Mouse (Mus musculus) regulatory T cell (primary cell): ENCODE data around the gene Ripk1.

ENCODE experiments used
- in situ Hi-C: fragments of 300-600 bp; cut with MboI, MseI; formaldehyde crosslinking; loops from one replicate; pipeline ENCODE4 v1.15.1; 2025; ENCODE audit warnings: high pct_unique_total_duplicates

Ripk1 gene

DNA sequence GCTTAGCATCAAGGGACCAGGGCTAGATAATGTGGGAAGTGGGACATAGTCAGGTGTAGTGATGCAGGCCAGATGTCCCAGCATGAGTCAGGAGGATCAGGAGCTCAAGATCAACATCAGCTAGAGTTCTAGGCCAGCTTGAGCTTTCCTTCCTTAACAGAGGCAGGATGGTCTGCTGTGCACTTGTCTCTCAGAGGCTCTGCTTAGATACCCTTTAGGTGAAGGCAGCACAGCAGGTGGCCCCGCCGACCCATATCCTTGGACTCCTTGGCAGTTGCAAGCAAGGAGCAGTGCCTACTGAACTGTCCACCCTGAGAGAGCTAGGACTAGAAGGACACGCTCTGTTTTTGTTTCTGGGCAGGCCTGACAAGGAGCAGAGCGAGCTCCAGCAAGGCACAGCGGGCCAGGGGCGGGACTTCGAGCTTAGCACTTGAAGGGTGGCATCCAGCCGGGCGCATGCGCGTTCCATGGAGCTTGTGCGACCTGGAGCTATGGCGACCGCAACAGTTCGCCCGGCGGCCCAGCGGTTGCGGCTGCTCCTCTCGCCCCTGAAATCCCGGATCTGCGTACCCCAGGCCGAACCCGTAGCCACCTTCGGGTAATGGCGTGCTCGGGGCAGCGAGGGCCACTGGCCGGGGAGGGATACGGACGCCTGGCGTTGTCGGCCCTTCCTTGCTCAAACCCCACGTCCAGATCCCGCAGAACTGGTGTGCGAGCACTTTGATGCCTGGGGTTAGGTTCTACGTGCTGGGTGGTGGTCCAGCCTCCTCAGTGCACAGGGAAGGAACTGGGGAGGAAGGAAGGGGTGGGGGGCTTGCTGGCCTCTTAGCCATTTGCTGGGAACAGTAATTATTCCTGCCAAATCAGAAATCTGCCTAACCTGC is 35.3 kb downstream of the Ripk1 start, which contains the start of gene Bphl:
Gene Bphl, plus strand, starts transcription at position 426 of the 884 bp plus-strand sequence.
- in situ Hi-C loops = no loop called here

DNA sequence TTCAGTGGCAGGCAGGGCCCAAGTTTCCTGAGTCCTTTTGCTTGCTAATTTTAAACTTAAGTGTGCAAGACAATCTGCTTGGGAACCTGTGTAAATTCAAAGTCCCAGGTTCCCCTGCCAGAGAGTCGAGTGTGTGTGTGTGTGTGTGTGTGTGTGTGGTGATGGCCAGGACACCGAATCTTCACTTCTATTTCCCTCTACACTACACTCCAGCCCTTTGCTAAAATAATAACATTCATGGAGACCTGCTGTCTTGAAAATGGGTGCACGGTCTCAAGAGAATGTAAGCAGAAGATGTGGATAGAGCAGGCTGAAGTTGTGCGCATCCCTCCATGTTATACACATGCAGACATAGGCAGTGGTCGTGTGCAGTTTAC is 35.9 kb downstream of the Ripk1 start:
- in situ Hi-C loops = no loop called here

DNA sequence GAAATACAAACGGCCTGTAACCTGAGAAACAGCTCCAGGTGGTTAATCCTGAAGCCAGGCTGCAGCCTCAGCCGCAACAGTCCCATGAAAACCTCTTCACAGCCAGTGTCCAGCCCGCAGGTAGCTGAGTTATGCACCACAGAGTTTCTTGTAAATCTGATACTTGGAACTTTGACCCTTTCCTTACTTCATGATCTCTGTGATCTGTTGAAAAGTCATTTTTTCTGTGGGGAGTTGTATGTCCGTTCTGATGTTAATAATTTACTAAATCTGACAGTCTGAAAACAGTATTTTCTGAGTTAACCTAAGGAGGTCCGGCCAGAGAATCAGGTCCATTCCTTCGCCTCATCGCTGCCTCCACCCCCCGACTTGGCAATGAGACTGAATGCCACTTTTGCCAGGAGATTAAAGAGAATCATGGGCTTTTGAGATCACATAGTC is 36.8 kb downstream of the Ripk1 start:
- in situ Hi-C loops = no loop called here

DNA sequence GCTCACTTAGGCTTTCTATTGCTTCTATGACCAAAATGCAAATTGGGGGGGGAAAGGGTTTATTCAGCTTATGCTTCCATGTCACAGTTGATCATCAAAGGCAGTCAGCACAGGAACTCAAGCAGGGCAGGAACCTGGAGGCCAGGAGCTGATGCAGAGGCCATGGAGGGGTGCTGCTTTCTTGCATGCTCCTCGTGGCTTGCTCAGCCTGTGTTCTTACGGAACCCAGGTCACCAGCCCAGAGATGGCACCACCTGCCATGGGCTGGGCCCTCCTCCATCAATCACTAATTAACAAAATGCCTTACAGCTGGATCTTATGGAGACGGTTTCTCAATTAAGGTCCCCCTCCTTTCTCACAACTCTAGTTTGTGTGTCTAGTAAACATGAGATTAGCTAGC is 37.9 kb downstream of the Ripk1 start:
- in situ Hi-C loops = no loop called here

DNA sequence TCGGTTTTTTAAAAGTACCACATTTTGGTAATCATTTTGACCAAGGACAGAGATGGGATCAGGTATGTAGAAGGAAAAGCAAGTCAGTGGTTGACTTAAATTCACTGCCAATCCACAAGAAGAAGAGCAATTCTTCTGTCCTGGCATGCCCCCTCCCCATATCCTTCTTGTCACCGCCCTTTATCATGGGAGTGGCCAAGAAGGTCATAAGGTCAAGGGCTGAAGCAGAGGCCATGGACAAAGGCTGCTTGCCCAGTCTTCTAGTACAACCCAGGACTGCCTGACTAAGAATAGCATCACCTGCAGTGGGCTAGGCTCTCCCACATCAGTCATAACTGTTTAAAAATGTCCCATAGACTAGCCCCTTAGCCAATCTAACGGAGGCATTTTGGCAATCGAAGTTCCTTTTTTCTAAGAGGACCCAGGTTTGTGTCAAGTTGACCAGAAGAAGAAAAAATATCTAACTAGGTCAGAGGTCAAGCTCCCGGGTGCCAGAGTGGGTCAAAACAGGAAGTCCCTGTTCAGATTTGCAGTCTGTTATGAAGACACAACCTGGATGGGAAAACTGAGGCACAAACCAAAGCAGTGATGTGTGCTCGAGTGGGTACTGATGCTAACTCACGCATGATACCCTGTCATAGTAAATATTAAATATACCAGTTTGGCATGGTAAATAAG is 41.7 kb downstream of the Ripk1 start:
- in situ Hi-C loops = no loop called here

DNA sequence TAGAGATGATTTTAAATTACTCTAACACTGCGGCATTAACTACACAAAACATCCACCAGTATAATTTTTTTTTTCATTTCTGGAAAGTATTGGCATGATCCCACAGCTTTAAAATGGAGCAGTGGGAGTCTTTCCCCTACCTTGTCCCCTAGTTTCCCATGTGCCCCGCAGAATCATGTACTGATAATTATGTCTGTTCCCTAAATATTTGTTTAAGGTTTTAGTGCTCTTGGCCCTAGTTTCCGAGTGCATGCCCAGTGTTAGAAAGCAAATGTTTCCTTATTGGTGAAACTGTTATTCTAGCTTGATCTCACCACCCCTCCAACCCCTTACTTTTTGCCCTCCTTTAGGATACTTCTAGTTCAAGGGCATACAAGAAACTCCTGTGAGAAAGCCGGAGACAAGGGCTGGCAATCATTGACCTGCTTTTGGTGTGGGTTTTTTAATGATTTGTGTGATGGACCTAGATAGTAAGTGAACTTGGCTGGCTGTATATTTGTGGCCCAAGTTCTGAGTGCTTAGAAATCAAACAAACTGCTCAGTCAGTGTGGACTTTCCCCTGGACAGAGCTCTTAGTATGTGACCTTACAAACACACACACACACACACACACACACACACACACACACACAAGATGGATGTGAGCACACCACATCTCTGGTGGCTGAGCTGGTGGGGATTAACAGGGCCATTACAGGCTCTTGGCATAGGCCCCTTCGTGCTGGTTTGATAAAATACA is 43.5 kb downstream of the Ripk1 start:
- in situ Hi-C loops = loop anchor here (5.0 kb wide), 1 partner anchor 112 kb away; no protein-coding TSS in a partner anchor

DNA sequence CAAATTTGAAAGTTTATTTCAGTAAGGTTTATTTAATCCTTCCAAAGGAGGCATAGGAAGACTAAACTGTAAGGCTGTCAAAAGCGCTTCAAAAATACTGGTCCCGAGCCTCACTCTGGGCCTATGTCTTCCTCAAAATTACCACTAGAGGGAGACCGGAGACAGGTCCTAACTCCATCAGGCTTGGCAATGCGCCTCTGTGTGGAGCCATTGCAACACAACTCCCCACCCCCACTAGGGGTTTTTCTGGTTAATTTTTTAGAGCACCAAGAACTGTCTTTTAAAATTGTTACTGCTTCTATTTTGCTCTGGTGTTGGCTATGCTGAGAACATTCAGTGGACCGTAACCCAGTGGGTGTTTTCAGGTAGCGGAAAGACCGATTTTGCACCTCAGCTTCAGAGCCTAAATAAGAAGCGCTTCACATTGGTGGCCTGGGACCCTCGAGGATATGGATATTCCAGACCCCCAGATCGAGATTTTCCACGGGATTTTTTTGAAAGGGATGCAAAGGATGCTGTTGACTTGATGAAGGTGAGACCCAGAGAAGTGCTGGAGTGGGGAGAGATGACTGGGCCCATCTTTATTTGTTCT is 44.4 kb downstream of the Ripk1 start:
- in situ Hi-C loops = loop anchor here (5.0 kb wide), 1 partner anchor 111 kb away; no protein-coding TSS in a partner anchor

DNA sequence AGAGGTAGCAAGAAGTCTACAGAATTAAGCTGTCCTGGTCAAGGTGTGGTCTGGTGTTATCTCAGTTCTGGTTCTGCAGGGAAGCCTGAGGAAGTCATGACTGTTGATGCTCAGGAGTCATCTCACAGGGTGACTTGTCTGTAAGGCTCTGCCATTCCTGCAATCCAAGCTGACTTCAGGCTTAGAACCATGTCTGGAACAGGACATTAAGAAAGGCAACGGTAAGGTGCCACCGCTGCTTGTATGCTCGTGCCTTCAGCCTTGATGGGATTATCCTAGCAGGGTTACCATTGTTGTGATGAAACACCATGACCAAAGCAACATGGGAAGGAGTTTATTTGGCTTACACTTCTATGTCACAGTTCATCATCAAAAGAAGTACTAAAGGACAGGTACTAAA is 45.4 kb downstream of the Ripk1 start:
- in situ Hi-C loops = loop anchor here (5.0 kb wide), 1 partner anchor 110 kb away; no protein-coding TSS in a partner anchor

DNA sequence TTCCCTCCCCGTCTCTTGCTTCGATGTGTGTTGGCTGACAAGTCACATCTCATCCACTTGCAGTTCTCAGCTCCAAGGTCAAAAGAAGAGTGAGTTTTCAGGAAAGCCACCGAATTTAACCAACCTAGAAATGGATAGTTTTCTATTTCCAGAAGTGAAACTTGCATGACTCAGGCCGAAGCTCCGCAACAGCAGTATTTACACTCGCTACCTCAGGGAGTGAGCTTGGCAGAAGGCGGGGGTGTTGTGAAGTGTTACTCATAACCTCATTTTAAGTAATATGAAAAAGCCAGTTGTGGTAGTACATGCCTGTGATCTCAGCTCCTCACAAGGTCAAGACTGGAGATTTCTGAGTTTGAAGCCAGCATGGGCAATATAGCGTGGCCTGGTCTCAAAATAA is 48.3 kb downstream of the Ripk1 start:
- in situ Hi-C loops = loop anchor here (5.0 kb wide), 1 partner anchor 82 kb away; the partner anchor contains the start of gene Tubb2b

DNA sequence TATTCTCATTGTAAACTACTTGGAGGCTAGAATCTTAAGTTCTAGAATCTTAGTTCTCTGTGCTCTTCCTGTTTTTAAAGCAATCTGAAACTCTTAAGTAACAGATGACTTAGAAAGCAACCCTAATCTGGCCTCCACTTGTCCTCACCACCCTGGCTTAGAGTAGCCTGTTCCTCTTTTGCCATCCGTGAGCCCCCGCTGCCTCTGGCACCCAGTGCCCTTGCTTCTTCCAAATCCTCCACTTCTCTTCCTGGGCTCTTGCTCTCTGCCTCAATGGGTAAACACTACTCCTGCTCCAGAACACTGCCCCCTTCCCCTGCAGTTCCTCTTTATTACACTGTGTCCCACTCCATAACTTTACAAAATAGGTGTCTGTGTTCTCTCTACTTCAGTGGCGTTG is 49.5 kb downstream of the Ripk1 start:
- in situ Hi-C loops = loop anchor here (5.0 kb wide), 1 partner anchor 81 kb away; the partner anchor contains the start of gene Tubb2b

DNA sequence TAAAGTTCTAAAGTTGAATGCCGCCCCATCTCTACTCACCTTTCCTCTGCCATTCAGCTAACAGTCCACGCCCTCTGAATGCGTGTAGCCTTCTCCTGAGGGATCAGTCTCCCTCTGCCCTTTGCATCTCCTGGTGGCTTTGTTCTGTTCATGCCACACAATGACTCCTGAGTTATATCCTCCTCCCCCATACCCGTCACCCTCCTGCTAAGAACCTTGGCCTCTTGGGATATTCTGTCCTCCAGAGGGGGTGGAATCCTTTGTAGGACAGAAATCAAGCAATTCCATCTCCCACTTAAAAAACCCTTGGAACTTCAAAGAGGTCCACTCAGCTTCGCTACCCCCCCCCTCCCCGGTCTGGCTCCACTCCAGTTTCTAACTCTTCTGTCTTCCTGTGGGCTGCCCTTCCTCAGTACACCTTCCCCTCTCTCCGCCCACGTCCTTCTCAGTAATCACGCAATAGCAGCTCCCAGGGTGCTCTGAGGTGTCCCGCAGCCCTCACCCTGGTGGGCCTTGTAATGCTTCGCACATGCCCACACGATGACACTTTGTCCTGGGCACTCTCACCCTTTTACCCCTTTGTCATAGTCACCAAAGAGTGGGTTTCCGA is 51.6 kb downstream of the Ripk1 start:
- in situ Hi-C loops = loop anchor here (5.0 kb wide), 1 partner anchor 79 kb away; the partner anchor contains the start of gene Tubb2b

DNA sequence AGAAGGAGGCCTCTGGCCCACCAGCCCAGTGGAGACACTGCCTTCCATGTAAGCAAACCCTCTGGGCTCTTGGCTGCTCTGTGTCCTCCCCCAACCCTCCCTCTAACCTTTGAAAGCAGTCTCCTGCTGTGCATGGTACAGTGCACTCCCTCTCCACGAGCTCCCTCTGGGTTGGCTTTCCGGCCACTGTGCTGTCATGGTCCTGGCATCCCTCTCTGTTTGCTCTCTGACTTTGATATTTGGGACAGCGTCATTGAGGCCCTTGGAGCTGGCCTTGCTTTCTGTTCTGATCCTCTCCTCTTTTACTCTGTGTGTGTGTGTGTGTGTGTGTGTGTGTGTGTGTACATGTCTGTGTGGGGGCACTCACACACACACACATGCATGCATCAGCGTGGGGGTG is 52.2 kb downstream of the Ripk1 start:
- in situ Hi-C loops = loop anchor here (5.0 kb wide), 1 partner anchor 78 kb away; the partner anchor contains the start of gene Tubb2b

DNA sequence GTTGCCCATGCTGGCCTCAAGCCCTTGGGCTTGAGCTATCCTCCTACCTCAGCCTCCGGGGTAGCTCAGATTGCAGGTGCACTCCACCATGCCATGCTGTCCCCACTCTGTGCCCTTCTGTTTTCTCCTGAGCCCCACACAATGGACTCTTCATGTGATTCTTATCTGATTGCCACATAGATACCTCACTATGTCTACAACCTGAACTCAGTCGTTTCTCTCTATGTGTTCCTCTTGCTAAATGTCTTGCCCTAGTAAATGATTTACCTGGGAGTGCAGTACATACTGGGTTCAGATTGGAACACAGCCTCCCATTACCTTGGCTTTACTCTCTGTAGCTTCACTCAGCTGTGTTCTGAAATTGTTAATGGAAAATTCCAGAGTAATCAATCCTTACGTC is 52.8 kb downstream of the Ripk1 start:
- in situ Hi-C loops = loop anchor here (5.0 kb wide), 1 partner anchor 77 kb away; the partner anchor contains the start of gene Tubb2b

DNA sequence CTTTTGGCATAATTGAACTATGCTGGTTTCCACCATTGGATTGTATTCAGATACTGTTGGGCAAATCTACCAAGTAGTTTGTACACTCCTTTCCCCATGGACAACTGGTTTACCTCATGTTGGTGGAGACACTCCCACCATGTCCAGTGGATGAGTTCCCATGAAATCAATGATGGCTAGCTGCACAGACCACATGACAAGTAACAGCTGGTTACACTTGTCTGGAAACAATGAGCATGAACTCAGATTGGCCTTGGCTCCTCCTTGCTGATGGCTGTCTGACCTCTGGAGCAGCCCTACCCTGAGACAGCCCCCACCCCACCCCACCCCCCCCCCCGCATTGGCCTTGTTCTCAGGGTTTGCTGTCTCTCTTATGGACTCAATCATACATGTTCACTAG is 55.1 kb downstream of the Ripk1 start:
- in situ Hi-C loops = no loop called here

DNA sequence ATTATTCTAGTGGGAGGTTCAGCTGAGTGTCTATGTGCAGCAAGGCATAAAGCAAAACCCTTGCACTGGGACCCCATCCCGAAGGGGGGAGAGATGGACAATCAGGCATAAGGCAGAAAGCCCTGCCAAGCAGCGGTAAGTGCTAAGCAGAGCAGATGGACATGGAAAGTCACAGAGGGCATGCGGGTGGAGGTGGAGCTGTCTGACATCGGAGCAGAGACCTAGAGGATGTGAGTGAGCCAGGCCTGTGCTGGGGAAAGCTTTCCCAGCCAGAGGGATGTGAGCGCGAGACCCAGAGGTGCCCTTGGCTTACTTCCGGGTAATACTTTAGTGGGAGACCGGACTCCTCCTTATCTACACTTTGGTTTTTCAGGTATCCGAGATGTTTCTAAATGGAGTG is 57.9 kb downstream of the Ripk1 start:
- in situ Hi-C loops = no loop called here

DNA sequence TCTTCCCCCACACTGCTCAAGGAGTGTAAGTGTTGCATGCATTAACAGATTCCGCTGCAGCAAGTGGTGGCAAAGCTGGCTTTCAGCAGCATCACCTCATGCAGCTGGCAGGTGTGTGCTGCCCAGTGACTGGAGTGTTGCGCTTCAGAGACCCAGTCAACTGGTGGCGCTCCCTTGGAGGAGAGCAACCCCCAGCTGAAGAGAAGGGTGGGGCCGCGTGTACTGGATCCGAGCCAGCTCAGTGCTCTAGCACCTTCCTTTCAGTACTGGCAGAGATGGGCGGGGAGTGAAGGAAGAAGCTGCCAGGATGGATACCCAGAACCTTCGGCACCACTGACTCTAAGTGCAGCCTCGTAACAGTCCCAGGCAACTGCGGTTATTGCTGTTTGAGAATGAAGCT is 60.3 kb downstream of the Ripk1 start:
- in situ Hi-C loops = no loop called here

DNA sequence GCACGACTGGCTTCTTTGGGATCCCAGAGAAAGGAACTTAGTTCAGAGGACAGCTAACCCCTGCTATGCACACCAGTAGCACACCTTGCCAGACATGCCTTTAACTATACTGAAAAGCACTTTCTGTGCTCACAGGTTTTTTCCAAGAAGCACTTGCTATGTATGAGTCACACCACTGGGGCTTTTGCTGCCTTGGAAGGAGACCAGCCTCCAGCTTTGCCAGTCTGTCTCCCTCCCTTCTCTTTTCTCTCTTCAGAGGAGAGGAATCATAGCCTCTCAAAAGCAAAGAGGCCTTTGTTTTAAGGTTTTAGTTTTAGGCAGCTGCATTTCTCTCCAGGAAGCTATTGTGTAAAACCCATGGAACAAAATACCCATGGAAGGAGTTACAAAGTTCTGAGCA is 64.2 kb downstream of the Ripk1 start:
- in situ Hi-C loops = no loop called here

DNA sequence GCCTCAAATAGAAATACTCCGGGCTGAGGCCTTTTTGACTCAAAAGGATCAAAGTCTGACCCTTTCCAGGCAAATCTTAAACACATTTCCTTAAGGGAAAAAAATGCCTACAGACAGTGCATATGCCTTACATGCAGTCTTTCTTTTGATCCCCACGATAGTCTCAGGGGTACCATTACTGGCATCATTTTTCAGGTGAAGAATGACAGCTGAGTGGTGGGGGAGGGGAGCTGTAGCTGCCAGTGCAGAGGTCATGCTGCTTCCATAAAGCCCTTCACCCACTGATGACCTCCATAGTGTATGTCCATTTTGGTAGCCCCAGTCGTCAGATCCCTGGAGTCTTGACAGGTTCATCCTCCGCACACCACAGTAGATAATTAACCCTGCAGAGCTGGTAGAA is 68.1 kb downstream of the Ripk1 start:
- in situ Hi-C loops = loop anchor here (10.0 kb wide), 2 partner anchors 1415 to 1685 kb away; no protein-coding TSS in a partner anchor

DNA sequence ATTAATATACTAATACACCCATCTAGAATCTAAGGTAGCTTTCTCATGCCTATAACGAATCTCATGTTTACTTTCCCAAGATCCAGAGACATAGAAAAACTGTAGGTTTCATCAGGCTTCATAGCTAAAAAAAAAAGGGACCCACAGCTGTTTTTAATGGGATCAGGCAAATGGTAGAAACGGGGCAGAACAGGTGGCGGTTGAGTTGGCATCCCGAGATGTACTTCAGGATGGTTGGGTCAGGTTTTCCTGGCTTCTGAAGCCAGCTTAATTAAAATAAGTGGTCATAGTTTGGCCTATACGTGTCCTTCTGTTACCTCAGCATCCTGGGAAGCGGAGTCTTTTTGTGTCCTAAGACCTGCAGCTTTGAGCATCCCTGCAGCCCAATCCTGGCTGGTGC is 69.7 kb downstream of the Ripk1 start:
- in situ Hi-C loops = loop anchor here (10.0 kb wide), 2 partner anchors 1413 to 1683 kb away; no protein-coding TSS in a partner anchor

DNA sequence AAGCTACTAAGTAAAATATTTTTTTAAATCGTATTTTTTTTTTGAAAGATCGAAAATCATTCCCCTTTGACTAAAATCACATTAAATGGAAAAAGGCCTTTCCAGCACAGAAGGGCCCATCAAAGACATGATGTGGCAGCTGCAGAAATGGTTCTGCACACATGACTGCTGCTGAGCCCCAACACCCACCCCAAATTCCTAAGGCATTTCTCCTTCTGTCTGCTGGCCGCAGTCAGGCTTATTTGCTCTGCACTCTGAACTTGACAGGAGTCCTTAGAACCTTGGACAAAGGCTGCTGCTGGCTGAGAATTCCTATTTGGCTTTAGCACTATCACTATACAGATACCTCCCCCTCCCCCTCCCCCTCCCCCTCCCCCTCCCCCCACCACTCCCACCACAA is 70.7 kb downstream of the Ripk1 start:
- in situ Hi-C loops = loop anchor here (10.0 kb wide), 2 partner anchors 1412 to 1682 kb away; no protein-coding TSS in a partner anchor
